Mouse (Mus musculus): ENCODE results near the gene Mrpl23.

DNA sequence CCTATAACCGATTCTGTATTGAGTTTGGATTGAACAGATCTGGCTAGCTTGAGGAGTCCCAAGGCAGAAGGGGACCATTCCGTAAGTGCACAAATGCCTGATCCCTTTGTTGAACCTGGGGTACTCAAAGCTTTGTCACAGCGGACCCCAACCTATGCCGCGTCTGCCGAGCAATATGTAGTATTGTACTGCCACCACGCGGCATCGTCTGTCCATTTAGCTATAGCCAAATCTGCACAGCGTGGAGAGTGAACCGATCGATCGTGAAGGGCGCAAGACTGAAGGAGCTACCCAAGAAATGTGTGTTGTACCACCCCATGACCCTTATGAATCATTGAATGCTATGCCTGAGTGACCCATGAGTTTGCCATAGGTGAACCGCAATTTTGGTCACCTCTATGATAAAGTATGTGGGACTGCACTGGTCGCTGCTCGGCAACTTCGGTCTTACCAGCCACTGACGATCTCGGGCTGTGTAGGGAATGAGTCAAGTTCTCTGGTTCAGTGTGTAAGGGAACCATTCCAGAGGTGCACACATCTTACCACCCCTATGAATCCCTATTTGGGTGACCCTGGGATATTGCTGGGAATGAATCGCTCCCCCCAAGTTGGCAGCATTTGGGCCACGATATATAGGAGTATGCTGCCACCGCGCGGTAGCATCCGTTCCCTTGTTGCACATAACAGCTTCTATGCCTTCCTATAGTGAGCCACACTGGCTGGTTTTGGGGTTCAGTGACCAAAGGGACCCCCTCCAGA is 47.8 kb downstream of the Mrpl23 start:
- peak; percentile 68 for TF ChIP-seq CTCF (IDR thresholded peaks at IDR 0.05; ENCODE audit: extremely low read depth, insufficient read depth, low read length)
- TF ChIP-seq POLR2A (IDR thresholded peaks at IDR 0.05; ENCODE audit: extremely low read depth, insufficient read depth, low read length) = no peak

Data from cortical plate, adult 2 months (tissue).